Mouse (Mus musculus): ENCODE measurements around the gene Asah2. TPM values are rescaled to one million over a fixed set of nuclear protein-coding genes. Genes with fewer than 3 reads are reported as not detected.
"Not testable (repeated sequence)": the region's sequence is repeated elsewhere in the genome, so short reads cannot be mapped to it uniquely, and the experiment has no call there.

Gene Asah2
- 1 to 10 TPM; 5.4 to 7.0 TPM for total RNA-seq (2021)
- long read RNA-seq, experiment 1, partial matches to known transcripts = 0 of 1 reads
- long read RNA-seq, experiment 1, other reads (novel, unspliced or antisense) = 1 of 1 reads
- long read RNA-seq, experiment 2, partial matches to known transcripts = 0 of 4 reads
- long read RNA-seq, experiment 2, other reads (novel, unspliced or antisense) = 4 of 4 reads

DNA sequence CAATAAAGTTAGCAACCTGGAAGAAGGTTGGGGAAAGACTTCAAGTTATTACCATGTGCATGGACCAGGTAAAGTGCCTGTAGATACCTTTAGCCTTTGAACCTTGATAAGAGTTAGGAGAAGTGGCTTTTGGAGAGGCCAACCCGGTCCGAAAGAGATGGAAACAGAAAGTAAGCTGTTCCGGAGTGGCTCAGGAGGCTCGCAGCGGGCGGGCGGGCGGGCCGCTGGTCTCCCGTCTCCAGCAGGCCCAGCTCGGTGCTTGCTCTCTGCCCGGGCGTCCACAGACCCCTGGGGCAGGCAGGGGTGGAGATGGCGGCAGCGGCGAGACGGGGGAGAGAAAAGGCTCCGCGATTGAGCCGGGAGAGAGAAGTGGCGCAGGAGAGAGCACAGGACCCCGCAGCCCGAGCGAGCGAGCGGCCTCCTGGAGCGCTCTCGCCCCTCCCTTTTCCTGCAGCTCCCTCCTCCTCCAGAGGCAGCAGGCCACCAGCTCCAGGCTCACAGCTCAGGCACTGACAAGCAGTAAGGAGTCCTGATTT lies at the start of gene Asah2:
Gene Asah2, minus strand, starts transcription at position 441 of the 536 bp plus-strand sequence.
- peak; percentile 67 to 82 for DNase-seq
- intact Hi-C loops (cut with DNase I) = loop anchor here (10.0 kb wide), 1 partner anchor 133 kb away; no protein-coding TSS in a partner anchor

DNA sequence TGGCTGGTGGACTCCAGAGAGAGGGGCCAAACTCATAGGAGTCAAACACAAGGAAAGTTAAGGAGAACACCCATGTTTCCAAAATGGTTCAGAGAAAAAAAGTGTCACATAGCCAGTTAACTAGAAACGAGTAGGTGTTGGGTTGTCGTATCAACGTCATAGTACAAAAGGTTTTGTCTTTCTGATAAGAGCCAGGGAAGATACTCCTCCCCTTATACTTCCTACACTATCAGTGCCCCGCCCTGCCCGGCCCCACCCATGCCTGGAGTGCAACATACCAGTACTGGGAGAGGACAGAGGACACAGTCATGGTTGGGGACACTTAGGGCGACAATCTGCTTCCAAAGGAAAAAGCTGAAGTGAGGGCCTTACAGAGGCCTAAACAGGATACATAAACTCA lies 49.0 kb upstream of the Asah2 start:
- no peak for DNase-seq
- intact Hi-C loops (cut with DNase I) = no loop called here

DNA sequence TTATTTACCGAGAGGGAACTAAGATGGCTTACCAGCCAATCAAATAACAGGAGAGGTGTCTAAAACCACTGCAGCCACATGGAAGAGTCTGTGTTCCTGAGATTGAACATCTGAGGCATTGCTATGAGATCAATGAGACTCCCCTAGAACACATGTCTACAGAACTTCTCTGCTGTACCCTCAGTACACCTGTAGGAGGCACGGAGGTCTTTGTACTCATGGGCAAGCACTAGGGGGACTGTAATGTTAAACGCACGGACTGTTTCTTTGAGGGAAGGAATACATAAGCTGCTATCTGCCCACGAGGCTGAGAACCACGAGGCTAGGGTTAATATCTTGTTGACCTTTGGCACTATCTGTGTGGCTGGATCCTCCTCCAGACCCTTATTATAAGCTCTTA lies 44.5 kb upstream of the Asah2 start:
- intact Hi-C loops (cut with DNase I) = no loop called here
- DNase-seq = no peak

DNA sequence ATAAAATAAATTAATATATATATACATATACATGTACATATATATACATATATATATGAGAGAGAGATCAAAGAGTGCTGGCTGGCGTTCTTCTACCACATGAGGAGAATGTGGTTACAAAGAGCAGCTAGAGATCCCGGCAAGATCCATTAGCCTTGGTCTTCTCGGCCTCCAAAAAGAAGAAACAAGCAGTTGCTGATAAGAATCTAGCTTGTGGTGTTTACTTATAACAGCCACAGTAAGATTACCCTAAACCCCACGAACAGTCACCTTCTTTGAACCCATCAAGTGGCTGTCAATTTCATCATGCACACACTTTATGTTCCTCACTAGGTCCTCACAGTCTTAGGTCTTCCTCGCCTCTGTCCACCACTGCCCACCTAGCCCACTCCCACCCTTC lies 40.7 kb upstream of the Asah2 start:
- DNase-seq = no peak
- intact Hi-C loops (cut with DNase I) = no loop called here

DNA sequence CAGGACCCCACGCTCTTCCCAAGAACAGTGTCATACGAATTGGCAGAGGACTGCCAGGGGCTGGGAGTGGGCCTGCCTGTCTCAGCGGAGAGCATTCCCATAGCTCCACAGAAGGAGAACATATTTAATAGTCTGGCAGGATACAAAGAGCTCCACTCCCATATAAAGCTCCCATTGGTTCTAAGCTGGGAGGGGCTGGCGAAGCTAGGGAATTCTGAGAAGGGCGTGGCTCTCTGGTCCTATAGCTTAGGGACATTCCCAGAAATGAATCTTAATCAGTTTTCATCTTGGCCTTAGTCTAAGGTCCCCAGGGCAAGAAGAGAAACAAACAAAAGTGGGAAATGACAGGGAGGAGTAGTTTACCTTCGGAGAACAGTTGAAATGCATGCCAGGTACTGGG lies 34.4 kb upstream of the Asah2 start:
- intact Hi-C loops (cut with DNase I) = no loop called here
- DNase-seq = no peak

DNA sequence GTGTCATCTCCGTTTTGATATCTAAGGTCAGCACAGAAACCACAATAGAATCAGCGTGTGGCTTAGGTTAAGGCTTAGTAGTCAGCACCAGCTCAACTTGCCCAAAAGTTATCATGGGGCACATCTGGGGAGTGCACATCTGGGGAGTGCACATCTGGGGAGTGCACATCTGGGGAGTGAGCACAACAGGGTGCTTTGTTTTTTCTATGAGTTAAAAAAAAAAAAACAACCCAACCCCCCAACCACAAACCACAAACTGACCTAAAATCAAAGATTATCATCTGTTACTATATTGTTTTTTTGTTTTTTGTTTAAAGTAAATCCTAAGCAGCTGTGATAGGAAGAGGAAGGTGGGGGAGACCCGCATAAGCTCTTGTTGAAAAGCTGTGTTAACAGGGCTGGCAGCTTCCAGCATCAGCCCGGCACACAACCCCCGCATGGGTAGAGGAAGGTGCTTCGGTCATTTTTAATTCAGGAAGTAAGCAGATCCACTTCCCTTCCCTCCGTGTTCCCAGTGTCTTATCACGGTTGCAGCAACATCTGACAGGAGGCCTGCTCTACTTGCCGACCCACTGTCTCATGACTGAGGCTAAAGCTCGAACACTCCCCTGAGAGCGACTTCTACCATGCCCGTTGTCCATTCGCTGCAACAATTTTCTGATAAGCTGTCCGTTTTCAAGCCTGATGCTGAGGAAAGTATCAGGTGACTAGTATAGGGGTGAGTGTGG lies 30.5 kb upstream of the Asah2 start:
- DNase-seq = no peak
- intact Hi-C loops (cut with DNase I) = no loop called here

DNA sequence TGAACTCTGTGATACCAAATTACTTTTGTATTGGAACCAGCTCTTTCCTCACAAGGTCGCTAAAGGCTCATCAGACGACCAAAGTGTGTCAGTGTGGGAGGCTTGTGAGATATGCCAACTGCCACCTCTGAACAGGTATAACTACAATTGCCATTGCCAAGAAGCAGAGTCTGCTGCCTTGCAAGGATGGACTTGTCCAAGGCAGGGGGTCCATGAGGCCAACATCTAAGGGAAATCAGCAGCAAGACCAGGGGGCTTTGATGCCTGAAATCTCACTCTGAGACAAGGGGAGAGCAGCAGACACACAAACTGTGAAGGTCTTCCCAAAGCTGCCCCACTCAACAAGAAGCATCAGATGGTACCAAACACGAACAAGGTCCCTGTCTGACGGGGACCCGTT lies 29.9 kb upstream of the Asah2 start:
- DNase-seq = no peak
- intact Hi-C loops (cut with DNase I) = no loop called here

DNA sequence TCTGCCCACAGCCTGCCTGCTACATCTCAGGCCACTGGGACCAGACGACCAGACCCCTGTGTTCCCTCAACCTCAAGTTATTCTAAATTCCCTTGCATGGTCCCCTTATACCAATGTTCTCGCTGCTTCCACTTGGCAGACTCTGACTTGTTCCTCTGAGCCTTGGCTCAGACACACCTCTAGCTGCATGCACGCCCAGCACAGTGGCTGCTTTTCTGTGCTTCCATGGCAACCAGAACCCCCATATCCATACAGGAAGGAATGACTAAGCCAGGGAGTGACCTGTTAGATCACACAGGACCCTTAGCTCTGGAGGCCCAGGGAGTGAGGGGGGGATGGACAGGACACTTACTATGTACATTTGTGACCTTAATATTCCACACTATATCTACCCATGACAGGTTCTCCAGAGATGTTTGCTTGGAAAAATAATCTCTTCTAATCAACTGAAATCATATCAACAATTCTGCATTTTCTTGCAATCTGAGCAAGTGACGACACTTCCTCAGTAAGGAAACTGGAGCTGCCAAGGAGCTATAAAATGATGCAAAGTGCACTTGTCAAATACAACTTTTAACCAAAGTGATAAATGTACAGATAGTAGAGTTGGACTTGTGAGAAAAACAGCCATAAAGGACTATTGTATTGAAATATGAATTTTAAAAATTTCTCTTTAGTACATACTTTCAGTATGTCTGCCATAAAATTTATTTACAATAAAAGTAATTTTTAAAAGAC lies 29.0 kb upstream of the Asah2 start:
- DNase-seq = no peak
- intact Hi-C loops (cut with DNase I) = no loop called here

DNA sequence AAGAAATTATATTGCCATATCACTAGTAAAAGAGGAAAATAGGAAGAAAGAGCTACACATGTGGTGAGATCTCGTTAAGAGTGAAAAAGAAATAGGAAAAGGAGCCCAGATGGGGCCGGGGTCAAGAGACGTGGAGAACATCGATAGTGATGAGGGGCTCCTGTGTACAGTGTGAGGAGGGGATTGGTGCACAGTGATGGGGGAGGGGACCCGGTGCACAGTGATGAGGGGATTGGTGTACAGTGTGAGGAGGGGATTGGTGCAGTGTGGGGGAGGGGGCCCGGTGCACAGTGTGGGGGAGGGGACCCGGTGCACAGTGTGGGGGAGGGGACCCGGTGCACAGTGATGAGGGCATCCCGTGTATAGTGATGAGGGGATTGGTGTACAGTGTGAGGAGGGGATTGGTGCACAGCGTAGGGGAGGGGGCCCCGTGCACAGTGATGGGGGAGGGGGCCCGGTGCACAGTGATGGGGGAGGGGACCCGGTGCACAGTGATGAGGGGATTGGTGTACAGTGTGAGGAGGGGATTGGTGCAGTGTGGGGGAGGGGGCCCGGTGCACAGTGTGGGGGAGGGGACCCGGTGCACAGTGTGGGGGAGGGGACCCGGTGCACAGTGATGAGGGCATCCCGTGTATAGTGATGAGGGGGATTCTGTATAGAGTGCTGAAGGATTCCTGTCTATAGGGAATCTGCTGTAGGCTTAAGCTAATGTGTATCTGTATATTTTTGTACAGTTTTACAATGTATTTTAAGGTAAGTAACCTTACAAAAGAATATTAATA lies 23.9 kb upstream of the Asah2 start:
- intact Hi-C loops (cut with DNase I); DNase-seq: not testable (repeated sequence)

DNA sequence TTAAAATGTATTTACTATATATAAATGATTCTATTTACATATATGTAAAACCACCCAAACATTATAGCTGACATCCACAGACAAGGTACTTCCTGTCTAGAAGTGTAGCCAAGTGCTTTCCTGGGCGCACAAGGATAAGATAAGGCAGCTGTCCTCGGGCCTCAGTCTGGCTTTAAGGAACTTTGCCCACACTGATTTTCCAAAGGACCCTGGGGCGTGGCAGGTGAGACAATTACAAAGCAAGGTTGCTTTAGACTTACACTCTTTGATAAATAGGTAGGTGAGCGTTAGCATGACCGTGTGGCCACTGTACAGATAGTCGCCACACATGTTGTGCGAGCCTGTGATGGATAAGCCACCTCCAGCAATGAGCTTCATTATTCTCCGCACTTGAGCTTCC lies 21.3 kb upstream of the Asah2 start:
- no peak for DNase-seq
- intact Hi-C loops (cut with DNase I) = no loop called here

DNA sequence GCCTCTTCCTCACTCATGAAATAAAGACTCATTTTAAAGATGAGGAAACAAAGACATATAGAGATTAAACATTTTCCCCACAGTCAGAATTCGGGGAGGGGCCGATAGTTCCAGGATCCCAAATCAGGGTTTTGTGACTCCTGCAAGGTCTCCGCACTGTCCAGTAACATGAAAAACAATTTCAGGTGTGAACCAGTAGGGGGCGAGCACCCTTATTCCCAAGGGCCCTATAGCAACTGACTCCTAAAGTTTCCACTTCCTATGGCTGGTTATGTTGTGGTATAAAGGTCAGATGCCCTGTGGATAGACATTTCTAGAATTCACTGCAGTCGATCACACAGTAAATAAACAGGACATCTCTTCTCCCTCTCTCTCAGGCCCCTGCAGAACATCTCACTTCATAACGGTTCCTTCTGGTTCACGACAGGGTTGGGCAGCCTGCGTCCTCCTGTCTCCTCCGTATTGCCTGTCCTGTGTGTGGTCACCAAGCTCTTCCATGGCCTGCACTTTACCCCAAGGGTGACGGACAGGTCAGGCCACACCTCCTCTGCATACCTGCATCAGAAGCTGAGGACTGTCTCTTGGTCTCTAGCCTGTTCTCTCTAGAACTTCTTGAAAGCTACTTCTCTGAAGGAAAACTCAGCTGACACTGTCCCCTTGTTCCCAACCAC lies 19.3 kb upstream of the Asah2 start:
- intact Hi-C loops (cut with DNase I) = no loop called here
- no peak for DNase-seq

DNA sequence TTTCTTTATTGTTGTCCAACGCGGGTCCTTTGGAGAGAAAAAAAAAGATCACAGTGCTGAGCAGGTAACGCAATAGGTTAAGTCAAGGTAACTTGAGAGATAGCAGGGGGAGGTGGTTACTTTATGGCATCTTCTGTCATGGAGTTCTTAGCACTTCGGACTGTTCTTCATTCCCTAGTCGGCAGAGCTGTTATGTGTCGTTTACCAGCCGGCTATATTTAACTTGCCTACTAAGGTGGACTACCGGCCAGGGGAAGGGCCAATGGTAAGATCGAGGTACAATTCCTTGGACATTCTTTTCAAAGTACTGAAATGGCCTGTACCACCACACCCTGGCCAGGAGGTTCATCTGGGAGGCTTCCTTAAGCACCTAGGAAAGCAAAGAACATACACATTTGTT lies 16.1 kb upstream of the Asah2 start:
- intact Hi-C loops (cut with DNase I) = no loop called here
- DNase-seq = no peak

DNA sequence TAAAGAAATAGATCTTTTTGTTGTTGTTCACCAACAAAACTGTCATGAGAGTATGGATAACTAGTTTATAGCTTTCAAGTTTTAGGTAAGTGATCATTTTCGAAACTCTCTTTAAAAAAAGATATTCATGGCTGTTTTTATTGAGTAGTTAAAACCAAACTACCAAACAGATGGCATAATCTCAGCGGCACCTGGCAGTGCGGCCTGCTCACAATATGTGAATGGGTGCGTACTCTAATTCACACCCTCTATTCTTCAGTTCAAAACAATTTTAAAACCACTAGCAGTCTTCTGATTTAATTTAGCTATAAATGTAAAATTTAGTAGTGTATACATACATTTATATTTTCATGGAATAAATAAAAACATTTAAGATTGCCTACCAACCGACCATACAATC lies 15.2 kb upstream of the Asah2 start:
- intact Hi-C loops (cut with DNase I) = no loop called here

DNA sequence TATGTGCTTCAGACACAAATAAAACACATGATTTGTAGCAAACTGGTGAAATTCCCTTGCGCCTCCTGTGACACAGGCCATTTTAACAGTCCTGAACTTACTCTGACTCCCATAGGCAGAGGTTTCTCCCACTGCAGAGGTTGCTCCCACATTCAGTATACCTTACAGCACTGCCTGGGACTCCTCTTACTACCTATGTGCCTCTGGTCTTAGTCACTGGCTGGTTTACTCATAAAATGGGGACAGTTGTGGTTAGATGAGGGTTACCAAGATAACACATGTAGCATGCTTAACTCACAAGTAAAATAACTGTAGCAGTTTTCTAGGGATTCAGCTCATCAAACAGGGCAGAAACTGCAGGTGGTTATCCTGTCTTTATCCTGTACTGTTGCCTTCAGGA lies 12.8 kb upstream of the Asah2 start:
- intact Hi-C loops (cut with DNase I) = no loop called here
- no peak for DNase-seq

More for the DNA sequence above, 15.2 kb upstream of the Asah2 start:
- DNase-seq = no peak

DNA sequence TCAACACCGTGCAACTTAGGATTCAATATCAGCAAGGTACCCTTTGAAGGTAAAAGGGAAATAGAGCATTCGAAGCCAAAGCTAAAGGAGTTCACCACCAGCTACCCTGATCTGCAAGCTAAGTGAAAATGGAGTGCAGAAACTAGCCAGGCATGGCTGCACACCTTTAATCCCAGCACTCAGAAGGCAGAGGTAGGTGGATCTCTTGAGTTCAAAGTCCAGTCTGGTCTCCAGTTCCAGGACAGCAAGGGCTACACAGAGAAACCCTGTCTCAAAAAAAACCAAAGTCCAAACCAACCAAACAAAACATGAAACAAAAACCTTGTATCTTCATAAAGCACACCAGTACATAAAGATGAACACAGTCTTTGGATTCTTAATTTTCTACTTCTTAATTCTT lies 11.7 kb upstream of the Asah2 start:
- DNase-seq = no peak
- intact Hi-C loops (cut with DNase I) = no loop called here

DNA sequence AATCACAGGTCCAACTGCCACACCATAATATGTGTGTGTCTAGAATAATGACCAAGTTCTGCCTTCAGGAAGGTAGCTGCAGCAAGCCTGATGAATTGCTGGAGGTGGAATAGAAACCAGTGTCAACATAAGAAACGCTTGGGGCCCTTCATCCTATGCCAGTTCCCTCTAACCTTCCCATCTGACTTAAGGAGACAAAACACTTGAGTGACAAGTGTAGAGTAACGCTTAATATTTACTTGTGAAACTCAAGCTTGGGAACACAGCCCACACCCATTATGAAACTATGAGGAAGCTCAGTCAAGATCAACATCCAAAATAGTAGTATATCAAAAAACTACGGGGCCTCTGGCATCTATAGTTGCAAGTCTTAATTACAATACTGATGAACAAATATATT lies 10.5 kb upstream of the Asah2 start:
- intact Hi-C loops (cut with DNase I) = no loop called here
- no peak for DNase-seq

DNA sequence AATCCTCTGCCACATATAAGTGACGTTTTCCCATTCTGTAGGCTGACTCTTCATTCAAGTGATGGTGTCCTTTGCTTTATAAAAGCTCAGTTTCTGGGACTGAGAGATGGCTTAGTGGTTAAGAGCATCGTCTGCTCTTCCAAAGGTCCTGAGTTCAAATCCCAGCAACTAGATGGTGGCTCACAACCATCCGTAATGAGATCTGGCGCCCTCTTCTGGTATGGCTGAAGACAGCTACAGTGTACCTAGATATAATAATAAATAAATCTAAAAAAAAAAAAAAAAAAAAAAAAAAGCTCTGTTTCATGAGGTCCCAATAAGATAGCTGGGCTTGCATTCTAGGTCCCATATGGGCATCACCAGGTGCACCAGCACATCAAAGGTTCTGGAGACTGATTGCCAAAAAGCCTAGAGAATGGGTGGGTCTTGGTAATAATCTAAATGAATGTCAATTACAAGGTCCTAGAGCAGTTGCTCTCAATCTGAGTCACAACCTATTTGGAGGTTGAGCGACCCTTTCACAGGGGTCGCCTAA lies 9.5 kb upstream of the Asah2 start:
- intact Hi-C loops (cut with DNase I) = no loop called here
- DNase-seq = no peak

DNA sequence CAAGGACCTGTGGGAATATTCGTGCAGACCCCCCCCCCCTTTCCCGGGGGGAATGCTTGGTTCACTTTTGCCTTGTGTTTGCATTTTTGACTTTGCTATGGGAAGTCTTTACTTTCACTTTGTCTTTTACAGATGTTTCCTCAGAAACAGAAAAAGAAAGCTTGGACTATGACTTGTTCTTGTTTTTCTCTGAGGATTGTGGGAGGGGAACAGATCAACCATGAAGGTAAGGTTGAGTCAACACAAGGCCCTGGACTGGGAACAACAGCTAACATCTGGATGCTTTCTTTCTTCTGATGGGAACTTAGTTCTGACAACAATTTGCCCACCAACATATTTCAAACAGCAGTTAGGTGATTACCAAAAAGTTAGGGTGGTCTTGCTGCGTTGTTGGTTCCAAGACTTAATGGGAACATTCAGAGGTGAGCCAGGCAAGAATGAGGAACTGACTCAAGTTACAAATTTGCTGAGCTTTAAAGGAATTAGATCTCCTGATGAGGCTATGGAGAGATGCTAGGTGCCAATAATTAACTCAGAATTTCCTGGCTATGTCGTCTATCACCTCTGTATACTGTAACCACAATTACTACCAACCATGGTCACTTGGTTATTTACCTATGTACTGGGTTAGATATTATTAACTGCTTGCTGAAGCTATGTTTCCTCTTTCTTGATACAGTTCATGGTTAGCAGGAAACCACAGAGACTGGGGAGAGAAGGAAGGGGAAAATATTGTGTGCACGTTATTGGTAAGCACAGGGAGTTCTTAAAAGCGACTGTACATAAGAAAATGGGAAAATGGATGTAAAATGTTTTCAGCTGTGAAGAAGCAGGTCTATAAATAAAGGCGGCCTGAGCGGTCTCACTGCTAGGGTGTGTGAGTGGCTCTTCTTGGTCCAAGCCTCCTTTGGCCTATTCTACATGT lies 4.1 kb upstream of the Asah2 start:
- intact Hi-C loops (cut with DNase I) = no loop called here
- DNase-seq = no peak

DNA sequence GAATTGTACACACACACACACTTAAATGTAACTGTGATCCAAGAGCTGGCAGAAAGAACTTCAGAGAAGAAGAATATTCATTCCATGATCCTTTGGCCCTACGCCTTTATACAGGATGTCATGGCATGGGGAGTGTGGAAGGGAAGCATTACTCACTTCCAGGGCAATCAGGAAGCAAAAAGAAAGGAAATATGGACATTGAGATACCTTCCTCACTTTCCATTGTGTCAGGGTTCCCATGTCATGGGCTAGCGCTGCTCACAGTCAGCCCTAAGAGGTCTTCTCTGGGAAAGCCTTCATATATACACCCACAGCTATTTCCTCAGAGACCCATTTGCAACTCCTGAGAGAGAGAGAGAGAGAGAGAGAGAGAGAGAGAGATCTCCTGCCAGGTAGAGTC lies 1.3 kb downstream of the Asah2 start:
- intact Hi-C loops (cut with DNase I) = loop anchor here (10.0 kb wide), 1 partner anchor 132 kb away; no protein-coding TSS in a partner anchor
- no peak for DNase-seq

All from gastrocnemius, postnatal 36 days (tissue).